Mouse (Mus musculus) adrenal gland (tissue): ENCODE data around the gene Mindy3.

Experiments used
- intact Hi-C: fragments of 180-260 bp; cut with DNase I; formaldehyde crosslinking; loops from one replicate; pipeline ENCODE4 v1.15.1; 2025

Gene Mindy3

DNA sequence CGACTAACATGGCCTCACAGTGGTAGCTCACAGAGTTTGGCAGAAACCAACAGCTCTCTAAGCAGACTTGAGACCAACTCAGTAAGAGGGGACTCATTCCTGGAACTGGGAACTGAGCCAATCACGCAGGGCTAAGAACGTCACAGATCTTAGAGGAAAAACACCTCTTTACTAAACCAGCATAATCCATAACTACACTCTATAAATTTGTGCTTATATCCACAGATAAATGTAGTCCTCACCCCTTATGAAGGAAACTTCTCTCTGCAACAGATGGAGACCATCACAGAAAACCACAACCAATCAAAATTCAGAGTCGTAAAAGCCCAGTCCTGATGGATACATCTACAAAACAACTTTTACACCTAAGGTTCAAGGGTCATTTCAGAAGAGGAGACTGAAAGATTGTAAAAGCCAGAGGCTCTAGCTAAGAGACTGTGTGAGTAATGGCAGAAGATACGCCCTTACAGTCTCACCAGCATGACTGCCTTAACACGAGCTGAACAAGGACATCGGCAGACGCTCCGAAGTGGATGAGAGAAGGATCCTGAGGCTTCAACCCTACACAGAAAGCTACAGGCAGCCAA, 114.1 kb downstream of the Mindy3 start:
- intact Hi-C loops, result no loop called here

- intact Hi-C loops, result loop anchor here (2.0 to 5.0 kb wide), 4 partner anchors 86 to 299 kb away; no protein-coding TSS in a partner anchor
Observed at GRCm38 (mm10) chr2:12301431-12302170, 117.7 kb downstream of the Mindy3 start, which contains the start of gene Itga8. Itga8 (minus strand) TSS chr2:12301922.

- intact Hi-C loops, result loop anchor here (2.0 to 5.0 kb wide), 3 partner anchors 87 to 298 kb away; no protein-coding TSS in a partner anchor
Observed at GRCm38 (mm10) chr2:12300449-12301228, 118.6 kb downstream of the Mindy3 start.

- intact Hi-C loops, result no loop called here
Observed at GRCm38 (mm10) chr2:12297287-12297686, 122.0 kb downstream of the Mindy3 start.
